Mouse (Mus musculus): ENCODE measurements at regions not wholly inside any gene's neighbourhood (a gene's known extent, or its start where the extent isn't known, plus 50 kb on each side); places are given as distances from the start of the nearest gene placed in this dataset.
A peak's percentile ranks its signal among the peaks of the same experiment; 100 is the strongest.

GRCm38 (mm10) chr3:61849317-61849716 is 483.6 kb upstream of the B430305J03Rik start:
- DNase-seq: peak; percentile 2

- DNase-seq: no peak
These were observed 481.0 kb upstream of the B430305J03Rik start for GRCm38 (mm10) chr3:61846703-61847102.

- DNase-seq: peak; percentile 34
These were observed 473.7 kb upstream of the B430305J03Rik start for GRCm38 (mm10) chr3:61839355-61840009.

GRCm38 (mm10) chr3:61816807-61817206 is 451.1 kb upstream of the B430305J03Rik start:
- DNase-seq: no peak

GRCm38 (mm10) chr3:61796021-61796420 is 430.3 kb upstream of the B430305J03Rik start:
- DNase-seq: no peak

- no peak for DNase-seq
These were observed 424.9 kb upstream of the B430305J03Rik start for GRCm38 (mm10) chr3:61790674-61791073.
